ENCODE assay signal across 17 mouse cellular contexts in the genomic region with DNA sequence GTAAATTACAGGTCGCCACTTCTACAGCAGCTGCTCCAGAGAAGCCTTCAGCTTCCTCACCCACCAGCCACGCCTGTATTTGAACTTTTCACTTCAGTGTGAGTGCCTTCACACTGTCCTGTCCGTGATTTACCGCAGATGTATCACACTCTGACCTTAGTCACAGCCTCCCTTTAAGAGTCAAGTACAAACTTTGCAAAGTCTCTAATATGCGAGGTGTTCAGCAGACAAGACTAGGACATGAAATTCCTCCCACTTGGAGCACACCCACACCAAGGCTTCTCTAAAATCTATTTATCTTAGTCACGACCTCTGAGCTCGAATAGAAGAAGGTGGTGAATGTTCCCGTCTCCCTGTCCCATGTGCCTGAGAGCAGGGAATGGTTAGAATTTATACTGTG.
DNase-seq lines count a peak whose midpoint lies in the region; ATAC-seq and TF ChIP-seq lines count a peak whose summit lies in the region.
"Had no signal": no experiment of that assay in that cellular context is flagged by ENCODE, and none has a peak within 500 bp of the region (broad histone marks: within the 10 kb centered on the region; RNA-seq: fewer than 3 reads in every experiment).

No protein-coding gene starts in this region.

- no peak overlapping the region for H3K4me3 ChIP-seq in kidney, embryonic 15.5 days (replicated peaks)
- H3K4me3 ChIP-seq in olfactory bulb, adult 2 months (ENCODE audit: insufficient read depth, low read depth, low read length) = no peak overlapping the region
- H3K4me3 ChIP-seq: embryonic facial prominence, embryonic 12.5 days; forebrain, embryonic 13.5 days; heart, embryonic 12.5 days; hindbrain, embryonic 15.5 days had no signal

- peak; percentile 67; the same call in 1 of the 2 replicates for ATAC-seq in kidney, embryonic 15.5 days (replicated peaks; ENCODE audit: low FRiP score)

- no peak overlapping the region for H3K9ac ChIP-seq in kidney, embryonic 15.5 days
- H3K9ac ChIP-seq: embryonic facial prominence, embryonic 12.5 days; forebrain, embryonic 13.5 days; heart, embryonic 12.5 days; hindbrain, embryonic 15.5 days had no signal

- H3K27me3 ChIP-seq in kidney, embryonic 15.5 days = no peaks in the 10 kb centered on the region
- H3K27me3 ChIP-seq: embryonic facial prominence, embryonic 12.5 days; forebrain, embryonic 13.5 days; heart, embryonic 12.5 days; hindbrain, embryonic 15.5 days had no signal

- H3K4me2 ChIP-seq in kidney, embryonic 15.5 days = no peak overlapping the region
- H3K4me2 ChIP-seq: embryonic facial prominence, embryonic 12.5 days; heart, embryonic 12.5 days; hindbrain, embryonic 15.5 days had no signal

- no peaks in the 10 kb centered on the region for H3K4me1 ChIP-seq in kidney, embryonic 15.5 days
- H3K4me1 ChIP-seq in olfactory bulb, adult 2 months (ENCODE audit: control insufficient read depth, insufficient read depth, low read length) = peaks cover 7% of the 10 kb centered on the region
- H3K4me1 ChIP-seq: embryonic facial prominence, embryonic 12.5 days had no signal

- TF ChIP-seq POLR2A in olfactory bulb, adult 2 months (IDR thresholded peaks at IDR 0.05; ENCODE audit: insufficient read depth, low read depth, low read length) = no peak

- no peaks in the 10 kb centered on the region for H3K9me3 ChIP-seq in kidney, embryonic 15.5 days (replicated peaks)
- H3K9me3 ChIP-seq: embryonic facial prominence, embryonic 12.5 days; forebrain, embryonic 13.5 days; heart, embryonic 12.5 days; hindbrain, embryonic 15.5 days had no signal

- no peak overlapping the region for H3K27ac ChIP-seq in kidney, embryonic 15.5 days
- H3K27ac ChIP-seq in olfactory bulb, adult 2 months (ENCODE audit: insufficient read depth, low read depth, low read length) = peak overlapping the region; percentile 69; the same call in 1 of the 2 replicates
- H3K27ac ChIP-seq: embryonic facial prominence, embryonic 12.5 days; hindbrain, embryonic 15.5 days had no signal

- WGBS in kidney, embryonic 15.5 days = 30% methylated on average over 8 of the region's 8 CpGs
- WGBS in olfactory bulb, adult 2 months = 49% methylated on average over 8 of the region's 8 CpGs

- no peak for TF ChIP-seq CTCF in olfactory bulb, adult 2 months (IDR thresholded peaks at IDR 0.05; ENCODE audit: insufficient read depth, low read depth, low read length)

- H3K36me3 ChIP-seq in kidney, embryonic 15.5 days = no peaks in the 10 kb centered on the region
- H3K36me3 ChIP-seq: embryonic facial prominence, embryonic 12.5 days; heart, embryonic 12.5 days; hindbrain, embryonic 15.5 days had no signal

- no peak for DNase-seq in kidney, postnatal 14 days
- DNase-seq in right cerebral cortex, adult 18-20 months = peak; percentile 16
- DNase-seq in right cerebral cortex, postnatal 10 days (ENCODE audit: low spot score in 2 of 2) = no peak
- DNase-seq in cerebellum, adult 8-10 months = no peak
- DNase-seq: adrenal gland, adult 8-10 months; adrenal gland, postnatal 36 days; cerebellum, adult 11 months; cerebellum, adult 9-10 months; cerebellum, postnatal 25 days; gastrocnemius, postnatal 14 days; heart, postnatal 36 days had no signal
